Mouse (Mus musculus) neural tube, embryonic 11.5 days (tissue): Measurements from ENCODE around the gene Arhgap23. TPM values are rescaled to one million over a fixed set of nuclear protein-coding genes. Genes with fewer than 3 reads are reported as not detected.

Experiments
- ATAC-seq: fragments of 200-750 bp; cut with Nextera tagmentation; 2 replicates; pipeline ENCODE4 v1.8.0; 2017; ENCODE audit warnings: moderate number of reproducible peaks, mild to moderate bottlenecking, moderate TSS enrichment, moderate library complexity; ENCODE audit not compliant: insufficient read depth, low FRiP score, low TSS enrichment
- DNase-seq: peaks from one replicate; pipeline ENCODE4 v3.0.0-alpha.2; 2015; ENCODE audit warnings: low spot score
- H3K27ac ChIP-seq: fragments of 300-500 bp; sonication (generic); 2 replicates; pipeline ENCODE4 v1.5.1; 2014; ENCODE audit warnings: low read depth, mild to moderate bottlenecking, low read length
- H3K27me3 ChIP-seq: fragments of 300-500 bp; sonication (generic); 2 replicates; pipeline ENCODE4 v1.6.1; 2014; ENCODE audit warnings: mild to moderate bottlenecking, low read length, mixed read lengths; ENCODE audit not compliant: control insufficient read depth, insufficient read depth
- H3K36me3 ChIP-seq: fragments of 300-500 bp; sonication (generic); 2 replicates; pipeline ENCODE4 v1.6.1; 2014; ENCODE audit warnings: mild to moderate bottlenecking, low read length, moderate library complexity, mixed read lengths; ENCODE audit not compliant: control insufficient read depth, insufficient read depth
- H3K4me1 ChIP-seq: fragments of 300-500 bp; sonication (generic); 2 replicates; pipeline ENCODE4 v1.6.1; 2014; ENCODE audit warnings: low read length, mixed read lengths; ENCODE audit not compliant: control insufficient read depth, insufficient read depth
- H3K4me2 ChIP-seq: fragments of 300-500 bp; sonication (generic); 2 replicates; pipeline ENCODE4 v1.6.1; 2014; ENCODE audit warnings: low read depth, mild to moderate bottlenecking, moderate library complexity
- H3K4me3 ChIP-seq: fragments of 300-500 bp; sonication (generic); 2 replicates; pipeline ENCODE4 v1.5.1; 2014; ENCODE audit warnings: low read depth, low read length
- H3K9ac ChIP-seq: fragments of 300-500 bp; sonication (generic); 2 replicates; pipeline ENCODE4 v1.6.1; 2014; ENCODE audit warnings: mild to moderate bottlenecking, low read length
- H3K9me3 ChIP-seq: fragments of 300-500 bp; sonication (generic); 2 replicates; pipeline ENCODE4 v1.6.1; 2016; ENCODE audit warnings: low read length; ENCODE audit not compliant: control insufficient read depth
- WGBS: fragments of 180-500 bp; shearing (Covaris S2); extraction: QIAGEN DNeasy Blood & Tissue Kit; methylation state at CpG from one replicate; pipeline ENCODE4 v1.1.7; 2014; 5-methylcytosine and 5-hydroxymethylcytosine counted together
- polyA plus RNA-seq: library from polyadenylated mRNA; unstranded; fragments of >200 nt; fragmentation: Nextera tagmentation; extraction: Ambion mirVana; gene quantifications from 2 replicates; pipeline ENCODE4 v1.2.1, GENCODE M21; 2014

Arhgap23 gene
- polyA plus RNA-seq, 1 experiment from 2014 or later = 5.2 TPM

DNA sequence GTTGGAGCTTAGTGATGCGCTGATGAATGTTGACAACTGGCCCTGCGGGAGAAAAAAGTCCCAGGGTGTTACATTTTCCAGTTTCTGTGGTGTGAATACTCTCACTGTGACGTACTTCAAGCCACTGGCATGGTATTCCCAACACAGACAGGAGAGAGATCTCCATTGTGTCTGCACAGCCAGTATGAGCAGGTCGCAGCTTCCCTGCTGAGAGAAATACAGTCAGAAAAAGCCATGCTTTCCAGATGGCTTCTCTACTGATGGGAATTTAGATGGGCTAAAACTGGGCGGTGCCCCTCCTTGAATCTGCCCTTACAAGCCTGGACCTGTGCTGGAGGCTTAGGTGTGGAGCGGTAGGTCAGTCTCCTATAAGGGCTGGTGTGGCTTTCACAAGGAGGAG lies 55.9 kb downstream of the Arhgap23 start:
- H3K4me3 ChIP-seq = no peak overlapping the region
- no peaks in the 10 kb centered on the region for H3K9me3 ChIP-seq
- ATAC-seq = no peak
- H3K36me3 ChIP-seq = no peaks in the 10 kb centered on the region
- H3K27me3 ChIP-seq = no peaks in the 10 kb centered on the region
- no peaks in the 10 kb centered on the region for H3K4me1 ChIP-seq
- H3K27ac ChIP-seq = no peak overlapping the region
- no peak overlapping the region for H3K9ac ChIP-seq
- no peak overlapping the region for H3K4me2 ChIP-seq
- 76% methylated on average over 6 of the region's 6 CpGs for WGBS
- DNase-seq = no peak

DNA sequence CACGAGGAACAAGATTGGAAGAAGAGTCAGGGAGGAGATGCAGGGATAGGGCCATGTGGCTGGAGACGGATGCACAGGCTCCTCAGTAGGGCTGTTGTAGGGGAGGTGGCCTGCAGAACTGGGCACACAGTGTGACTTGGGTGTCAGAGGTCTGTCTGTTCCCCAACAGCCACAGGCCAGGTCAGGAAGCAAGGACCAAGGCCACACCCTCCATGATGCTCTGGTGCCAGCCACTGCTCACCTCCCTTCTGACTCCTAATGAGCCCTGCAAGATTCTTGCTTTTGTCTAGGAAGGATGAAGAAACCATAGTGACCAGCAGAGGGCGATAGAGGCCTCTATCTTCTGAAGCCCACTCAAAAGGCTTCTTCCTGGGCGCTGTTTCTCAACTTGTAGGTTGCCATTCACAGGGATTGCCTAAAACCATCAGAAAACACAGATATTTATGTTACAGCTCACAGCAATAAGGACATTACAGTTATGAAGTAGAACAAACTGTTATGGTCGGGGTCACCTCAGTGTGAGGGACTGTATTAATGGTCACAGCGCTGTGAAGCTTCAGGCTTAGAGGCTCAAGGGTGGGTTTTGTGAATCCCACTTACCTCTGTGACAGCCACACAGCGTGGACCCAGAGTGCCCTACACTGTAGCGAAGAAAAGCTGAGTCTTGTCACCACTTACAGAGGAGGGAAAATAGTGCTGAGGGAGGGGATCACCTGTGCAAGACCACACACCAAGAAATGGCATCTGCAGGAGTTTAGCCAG lies 61.2 kb downstream of the Arhgap23 start:
- Histone ChIP-seq H3K4me1 (no peaks in the 10 kb centered on the region), H3K27me3 (no peaks in the 10 kb centered on the region), H3K4me2 (no peak overlapping the region), H3K27ac (no peak overlapping the region), H3K9me3 (no peaks in the 10 kb centered on the region), H3K36me3 (peaks cover 2% of the 10 kb centered on the region; the same call in 1 of the 2 replicates), H3K4me3 (no peak overlapping the region), H3K9ac (no peak overlapping the region)
- ATAC-seq (no peak), DNase-seq (peak; percentile 70)
- 64% methylated on average over 8 of the region's 8 CpGs for WGBS

DNA sequence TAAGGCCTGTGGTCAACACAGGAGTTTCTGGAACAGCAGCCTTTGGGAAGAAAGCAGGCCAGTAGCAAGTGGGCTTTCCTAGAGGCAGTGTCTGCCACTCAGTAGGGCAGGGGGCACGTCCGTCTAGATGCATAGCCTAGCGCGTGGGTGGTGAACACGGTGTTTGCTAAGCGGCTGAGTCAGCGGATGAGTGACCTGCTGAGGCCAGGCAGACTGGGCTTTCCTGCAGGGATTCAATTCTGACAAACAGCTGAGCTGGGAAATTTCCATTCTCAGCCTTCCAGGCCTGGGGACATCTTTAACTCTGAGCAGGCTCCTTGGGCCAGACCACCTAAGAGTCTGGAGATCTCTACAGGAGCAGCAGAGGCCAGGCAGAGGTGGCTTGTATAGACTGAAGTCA lies 62.1 kb downstream of the Arhgap23 start:
- H3K4me2 ChIP-seq = no peak overlapping the region
- ATAC-seq (no peak), DNase-seq (no peak)
- no peaks in the 10 kb centered on the region for H3K9me3 ChIP-seq
- 87% methylated on average over 7 of the region's 7 CpGs for WGBS
- no peak overlapping the region for H3K27ac ChIP-seq
- H3K4me1 ChIP-seq = no peaks in the 10 kb centered on the region
- H3K36me3 ChIP-seq = peaks cover 2% of the 10 kb centered on the region; the same call in 1 of the 2 replicates
- H3K27me3 ChIP-seq = no peaks in the 10 kb centered on the region
- H3K9ac ChIP-seq = no peak overlapping the region
- no peak overlapping the region for H3K4me3 ChIP-seq

DNA sequence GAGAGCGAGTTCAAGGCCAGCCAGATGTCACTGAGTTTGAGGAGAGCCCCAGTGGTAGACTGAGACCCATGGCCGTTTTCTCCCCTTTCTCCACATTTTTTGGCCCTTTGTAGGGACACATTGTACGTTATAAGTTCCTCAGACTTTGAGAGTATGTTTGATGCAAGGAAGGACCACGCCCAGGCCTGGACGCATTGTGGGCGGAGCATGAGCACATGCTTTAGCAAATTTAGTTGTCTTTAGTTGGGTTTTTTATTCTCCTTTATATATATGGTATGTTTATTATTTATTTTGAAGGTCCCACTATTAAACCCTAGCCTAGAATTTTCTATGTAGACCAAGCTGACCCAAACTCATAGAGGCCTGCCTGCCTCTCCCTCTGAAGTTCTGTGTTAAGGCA lies 63.0 kb downstream of the Arhgap23 start:
- H3K4me1 ChIP-seq = no peaks in the 10 kb centered on the region
- no peaks in the 10 kb centered on the region for H3K27me3 ChIP-seq
- peaks cover 2% of the 10 kb centered on the region; the same call in 1 of the 2 replicates for H3K36me3 ChIP-seq
- DNase-seq (no peak), ATAC-seq (no peak)
- H3K4me3 ChIP-seq = no peak overlapping the region
- no peaks in the 10 kb centered on the region for H3K9me3 ChIP-seq
- no peak overlapping the region for H3K9ac ChIP-seq
- WGBS = 84% methylated on average over 6 of the region's 6 CpGs
- H3K4me2 ChIP-seq = no peak overlapping the region
- H3K27ac ChIP-seq = no peak overlapping the region

DNA sequence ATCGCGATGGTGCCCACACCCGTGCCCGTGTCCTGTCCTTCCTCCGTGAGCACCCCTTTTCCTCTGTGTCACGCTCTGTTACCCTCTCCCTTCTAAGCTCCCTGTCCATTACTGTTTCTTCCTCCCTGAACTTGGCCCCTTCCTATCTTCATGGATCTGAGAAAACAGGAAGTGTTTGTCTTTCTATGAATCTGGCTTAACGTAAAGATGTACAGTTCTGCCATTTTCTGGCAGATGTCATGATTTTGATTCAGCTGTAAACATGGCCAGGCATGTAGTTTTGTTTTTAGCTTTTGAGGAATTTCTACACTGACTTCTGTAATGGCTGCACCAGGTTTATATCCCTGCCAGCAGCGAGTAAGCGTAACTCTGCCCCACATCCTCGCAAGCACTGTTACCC lies 63.8 kb downstream of the Arhgap23 start:
- Histone ChIP-seq H3K4me1 (no peaks in the 10 kb centered on the region), H3K27ac (no peak overlapping the region), H3K4me3 (no peak overlapping the region), H3K9ac (no peak overlapping the region), H3K9me3 (no peaks in the 10 kb centered on the region), H3K4me2 (no peak overlapping the region), H3K36me3 (peaks cover 2% of the 10 kb centered on the region; the same call in 1 of the 2 replicates), H3K27me3 (no peaks in the 10 kb centered on the region)
- no peak for DNase-seq
- WGBS = 94% methylated on average over 10 of the region's 10 CpGs
- no peak for ATAC-seq

DNA sequence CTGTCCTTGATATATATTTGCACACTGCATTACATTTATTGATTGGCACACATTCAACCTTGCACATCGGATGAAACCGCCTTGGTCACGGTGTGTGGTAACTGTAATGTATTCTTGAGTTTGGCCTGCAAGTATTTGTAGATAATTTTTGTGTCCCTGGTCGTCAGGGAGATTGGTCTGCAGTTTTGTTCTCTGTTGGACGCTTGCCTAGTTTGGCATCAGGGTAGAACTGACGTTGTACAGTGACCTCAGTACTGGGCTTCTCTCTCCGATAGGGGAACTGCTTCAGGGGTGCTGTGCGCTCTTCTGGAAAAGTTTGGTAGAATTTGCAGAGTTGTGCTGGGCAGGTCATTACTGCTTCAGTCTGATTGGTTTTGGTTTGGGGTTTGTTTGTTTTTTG lies 64.5 kb downstream of the Arhgap23 start:
- H3K27me3 ChIP-seq = no peaks in the 10 kb centered on the region
- no peak for ATAC-seq
- peaks cover 2% of the 10 kb centered on the region; the same call in 1 of the 2 replicates for H3K36me3 ChIP-seq

DNA sequence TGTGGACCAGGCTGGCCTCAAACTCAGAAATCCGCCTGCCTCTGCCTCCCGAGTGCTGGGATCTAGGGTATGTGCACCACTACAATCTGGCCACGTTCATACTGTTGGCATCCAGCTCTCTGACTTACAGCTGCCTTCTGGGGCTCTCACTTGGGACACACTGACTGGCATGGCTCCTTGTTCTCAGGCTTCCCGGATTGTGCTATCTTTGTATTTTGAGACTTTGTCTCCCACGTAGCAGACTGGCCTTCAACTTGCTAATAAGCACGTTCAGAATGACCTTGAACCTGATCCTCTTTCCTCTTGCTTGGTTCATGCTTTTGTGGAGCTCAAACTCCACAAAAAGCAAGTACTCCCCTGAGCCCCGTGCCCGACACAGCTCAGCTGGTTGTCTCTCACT lies 70.3 kb downstream of the Arhgap23 start:
- DNase-seq = no peak
- WGBS = 89% methylated on average over 8 of the region's 8 CpGs
- H3K4me1 ChIP-seq = no peaks in the 10 kb centered on the region

More for the DNA sequence above, 64.5 kb downstream of the Arhgap23 start:
- no peak overlapping the region for H3K9ac ChIP-seq
- DNase-seq = no peak
- H3K27ac ChIP-seq = no peak overlapping the region
- no peak overlapping the region for H3K4me2 ChIP-seq
- no peaks in the 10 kb centered on the region for H3K4me1 ChIP-seq
- no peaks in the 10 kb centered on the region for H3K9me3 ChIP-seq
- WGBS = 91% methylated on average over 8 of the region's 8 CpGs
- H3K4me3 ChIP-seq = no peak overlapping the region

DNA sequence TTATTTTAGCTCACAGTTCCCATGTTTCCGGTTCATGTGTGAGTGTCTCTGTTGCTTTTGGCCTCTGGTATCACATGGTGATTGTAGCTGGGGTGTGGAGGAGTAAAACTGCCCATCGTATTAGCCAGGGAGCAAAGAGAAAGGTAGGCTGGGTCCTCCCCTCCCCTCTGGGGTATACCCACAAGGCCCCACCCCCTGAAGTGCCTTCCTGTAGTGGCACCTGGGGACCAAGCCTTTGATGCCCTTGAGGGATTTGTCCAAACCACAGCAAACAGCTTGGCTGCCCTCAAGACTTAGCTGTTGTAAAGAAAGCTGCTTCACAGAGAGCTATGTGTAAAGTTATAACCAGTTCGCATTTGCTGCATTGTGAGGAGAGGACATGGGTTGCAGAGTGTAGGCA lies 72.3 kb downstream of the Arhgap23 start:
- H3K4me2 ChIP-seq = no peak overlapping the region
- no peaks in the 10 kb centered on the region for H3K27me3 ChIP-seq
- H3K27ac ChIP-seq = no peak overlapping the region
- no peak for DNase-seq
- no peak overlapping the region for H3K4me3 ChIP-seq
- no peaks in the 10 kb centered on the region for H3K9me3 ChIP-seq
- ATAC-seq = no peak
- 63% methylated on average over 3 of the region's 3 CpGs for WGBS
- no peaks in the 10 kb centered on the region for H3K4me1 ChIP-seq
- no peak overlapping the region for H3K9ac ChIP-seq
- no peaks in the 10 kb centered on the region for H3K36me3 ChIP-seq

More for the DNA sequence above, 70.3 kb downstream of the Arhgap23 start:
- no peak overlapping the region for H3K9ac ChIP-seq
- ATAC-seq = no peak
- H3K36me3 ChIP-seq = no peaks in the 10 kb centered on the region; the same call in 1 of the 2 replicates
- H3K4me2 ChIP-seq = no peak overlapping the region
- no peak overlapping the region for H3K4me3 ChIP-seq
- H3K9me3 ChIP-seq = no peaks in the 10 kb centered on the region
- H3K27ac ChIP-seq = no peak overlapping the region
- H3K27me3 ChIP-seq = no peaks in the 10 kb centered on the region
